Mouse (Mus musculus) frontal cortex, postnatal 14 days (tissue): ENCODE results near the gene Phka1.

Experiments
- DNase-seq, 2 experiments: peaks; one replicate each; pipeline ENCODE4 v3.0.0; 2022; ENCODE audit warnings: low spot score in 2 of 2

The Phka1 gene

GRCm38 (mm10) chrX:102475555-102475954 is 168.5 kb downstream of the Phka1 start:
- DNase-seq: no peak
